Mouse (Mus musculus) stomach, embryonic 14.5 days (tissue): ENCODE measurements around the gene Ckap2. TPM values are rescaled to one million over a fixed set of nuclear protein-coding genes. Genes with fewer than 3 reads are reported as not detected.

Source experiments
- polyA plus RNA-seq: library from polyadenylated mRNA; unstranded; fragments of >200 nt; fragmentation: Nextera tagmentation; extraction: Ambion mirVana; gene quantifications from 2 replicates; pipeline ENCODE4 v1.2.1, GENCODE M21; 2014

The Ckap2 gene
- polyA plus RNA-seq, 1 experiment from 2014 or later, result 62.0 TPM

Other genes starting within 250 kb of the Ckap2 start
- not detected in 2 replicates for gene Defb35, start 247.5 kb downstream of the Ckap2 start, polyA plus RNA-seq
- not detected in 2 replicates for gene Defb13, start 239.1 kb downstream of the Ckap2 start, polyA plus RNA-seq
- not detected in 2 replicates for gene Fam90a1a, start 227.1 kb downstream of the Ckap2 start, polyA plus RNA-seq
- gene Ccdc70, start 216.0 kb downstream of the Ckap2 start, polyA plus RNA-seq, result not detected in 2 replicates
- gene Atp7b, start 125.5 kb downstream of the Ckap2 start, polyA plus RNA-seq, result 8.1 and 10.0 TPM in 2 replicates
- 37.0 and 40.3 TPM in 2 replicates for gene Alg11, start 125.1 kb downstream of the Ckap2 start, polyA plus RNA-seq
- gene Nek5, start 60.8 kb downstream of the Ckap2 start, polyA plus RNA-seq, result 0.32 TPM in 2 replicates
- 7.0 and 10.7 TPM in 2 replicates for gene Nek3, start 19.4 kb downstream of the Ckap2 start, polyA plus RNA-seq
- 57.4 and 60.0 TPM in 2 replicates for gene Vps36, start 7.0 kb upstream of the Ckap2 start, polyA plus RNA-seq
- gene Thsd1, start 41.5 kb upstream of the Ckap2 start, polyA plus RNA-seq, result 9.4 and 10.8 TPM in 2 replicates
- 0.15 TPM in 1 of 2 replicates, not detected in the other for gene Tpte, start 97.6 kb upstream of the Ckap2 start, polyA plus RNA-seq
- 19.0 and 20.0 TPM in 2 replicates for gene Slc25a15, start 212.8 kb upstream of the Ckap2 start, polyA plus RNA-seq
- gene Mrps31, start 225.5 kb upstream of the Ckap2 start, polyA plus RNA-seq, result 45.9 and 46.2 TPM in 2 replicates